Mouse (Mus musculus): ENCODE measurements around the gene Fbxl16.
A peak's percentile ranks its signal among the peaks of the same experiment; 100 is the strongest.

- TF ChIP-seq USF1 (IDR thresholded peaks at IDR 0.05; ENCODE audit: low read depth) (peak; percentile 86), MAX (IDR thresholded peaks at IDR 0.05; ENCODE audit: low read depth) (no peak), POLR2A (IDR thresholded peaks at IDR 0.05; ENCODE audit: insufficient read length, low read depth) (peak; percentile 38), MYOG (IDR thresholded peaks at IDR 0.05; ENCODE audit: control insufficient read depth in 1 of 3, insufficient read depth in 1 of 3, insufficient read length in 2 of 3, low read depth in 2 of 3) (peak; percentile 29 to 84 (median 59)), E2F4 (IDR thresholded peaks at IDR 0.05; ENCODE audit: insufficient read depth) (no peak), POLR2AphosphoS2 (IDR thresholded peaks at IDR 0.05; ENCODE audit: insufficient read length, low read depth) (peak; percentile 70), SRF (IDR thresholded peaks at IDR 0.05; ENCODE audit: control insufficient read depth, insufficient read length, low read depth) (peak; percentile 63), TCF3 (IDR thresholded peaks at IDR 0.05; ENCODE audit: insufficient read length, low read depth) (no peak), TCF12 (IDR thresholded peaks at IDR 0.05; ENCODE audit: insufficient read depth, poor library complexity, severe bottlenecking) (no peak), REST (IDR thresholded peaks at IDR 0.05; ENCODE audit: insufficient read depth, insufficient read length) (no peak)
These were observed 24.4 kb downstream of the Fbxl16 start, which contains the start of gene Stub1 for GRCm38 (mm10) chr17:25833291-25833663.

Data from myocyte (in vitro differentiated cells).